Mouse (Mus musculus) frontal cortex, postnatal 36 days (tissue): ENCODE measurements around the gene Fam110a.

Source experiments
- DNase-seq, 2 experiments: peaks; one replicate each; pipeline ENCODE4 v3.0.0; 2022; ENCODE audit warnings: low spot score in 2 of 2

Gene Fam110a

DNA sequence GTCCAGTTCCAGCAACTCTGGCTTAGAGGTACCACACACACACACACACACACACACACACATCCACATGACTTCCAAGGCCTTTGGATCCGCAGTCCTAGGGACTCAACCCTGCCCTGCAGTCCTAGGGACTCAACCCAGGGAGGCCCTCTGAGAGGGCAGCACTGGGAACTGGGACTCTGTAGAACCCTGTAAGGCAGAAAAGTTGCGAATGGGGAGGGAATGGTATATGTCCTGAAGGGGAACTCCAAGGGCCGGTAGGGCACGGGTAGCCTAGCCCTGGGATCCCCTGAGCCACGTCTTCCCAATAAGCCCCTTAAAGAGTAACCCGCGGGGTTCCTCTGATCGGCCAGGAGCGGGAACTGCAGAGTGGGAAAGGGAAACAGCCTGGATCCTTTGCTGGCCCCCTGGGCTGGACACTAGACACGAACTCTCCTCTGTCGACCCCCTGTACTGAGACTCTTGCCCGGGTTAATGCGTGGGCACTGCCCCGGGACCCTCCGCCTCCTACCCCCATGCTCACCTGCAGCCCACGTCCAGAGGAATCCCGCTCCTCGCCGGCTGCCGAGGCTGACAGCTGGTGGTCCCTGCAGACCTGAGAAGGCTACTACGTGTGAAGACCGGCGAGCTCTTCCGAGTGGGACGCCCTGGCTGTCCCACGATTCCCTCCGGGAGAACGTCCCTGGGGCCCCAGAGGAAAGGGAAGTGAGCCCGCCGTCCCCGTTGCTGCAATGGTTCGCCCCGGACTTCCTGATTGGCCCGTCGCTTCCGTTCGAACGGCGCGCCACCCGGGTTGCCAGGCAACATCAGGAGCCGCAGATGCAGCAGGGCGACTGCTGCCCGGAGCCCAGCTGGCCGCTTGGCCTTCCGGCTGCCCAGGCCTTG lies at the start of gene Fam110a:
Gene Fam110a (minus strand): TSS at position 750 of the 885 bp plus-strand sequence.
- peak; percentile 89 to 92 for DNase-seq

DNA sequence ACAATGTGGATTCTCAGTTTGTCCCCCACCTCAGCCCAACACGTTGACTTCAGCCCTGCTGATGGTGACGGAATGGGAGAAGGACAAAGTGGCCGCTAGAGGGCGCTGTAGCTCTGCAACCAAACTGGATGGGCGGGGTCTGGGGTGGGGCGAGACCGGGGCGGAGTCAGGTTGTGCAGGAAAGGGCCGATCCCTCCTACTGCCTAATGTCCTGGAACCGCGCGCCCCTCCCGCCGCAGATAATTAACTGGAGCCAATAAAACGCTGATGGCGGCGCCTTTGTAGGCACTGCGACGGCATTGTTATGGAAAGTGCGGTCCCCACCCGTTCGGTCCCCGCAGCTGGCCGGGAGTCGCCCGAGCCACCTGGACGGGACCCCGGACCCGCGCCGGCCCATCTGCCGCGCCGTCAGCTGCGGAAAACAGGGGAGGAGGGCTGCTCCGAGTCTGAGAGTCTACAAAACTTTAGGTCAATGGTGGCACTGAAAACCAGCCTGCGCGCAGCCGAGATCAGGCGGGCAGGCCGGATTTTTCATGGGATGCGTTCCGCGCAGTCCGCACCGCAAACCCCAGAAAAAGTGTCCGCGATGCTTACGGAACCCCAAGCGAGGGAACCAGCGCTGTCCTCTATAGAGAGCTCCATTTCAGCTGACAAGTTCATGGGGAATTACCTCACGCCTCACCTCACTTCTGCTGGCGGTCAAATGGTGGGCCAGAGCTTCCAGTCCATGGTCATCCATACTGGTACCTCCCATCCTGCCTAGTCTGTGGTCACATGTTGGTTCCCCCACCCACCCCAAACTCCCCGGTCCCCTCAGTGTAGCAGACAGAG lies 49.4 kb upstream of the Fam110a start:
- DNase-seq = peak; percentile 81 to 87

DNA sequence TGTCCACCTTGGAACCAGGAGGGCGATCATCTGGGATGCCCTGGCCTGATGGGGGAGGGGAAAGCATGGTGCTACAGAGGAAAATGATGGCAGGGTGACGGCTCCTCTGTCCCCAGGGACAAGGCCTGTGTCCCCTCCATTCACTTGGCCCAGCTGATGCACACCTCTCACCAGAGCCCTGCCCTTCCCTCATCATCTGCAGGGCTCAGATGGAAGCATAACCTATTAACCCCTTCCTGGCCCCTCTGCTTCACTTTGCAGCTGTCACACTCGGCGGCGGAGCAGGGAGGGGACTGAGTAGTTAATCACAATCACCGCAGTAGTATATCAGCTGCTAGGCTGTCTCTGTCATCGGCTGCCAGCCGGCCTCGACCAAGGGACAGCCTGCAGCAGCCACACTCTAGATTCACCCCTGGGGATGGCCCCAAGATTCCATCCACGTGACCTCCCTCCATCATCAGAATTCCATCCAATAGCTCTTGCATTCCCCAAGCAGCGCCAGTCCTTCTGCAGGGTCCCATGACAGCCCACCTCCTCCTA lies 44.9 kb upstream of the Fam110a start:
- no peak for DNase-seq

DNA sequence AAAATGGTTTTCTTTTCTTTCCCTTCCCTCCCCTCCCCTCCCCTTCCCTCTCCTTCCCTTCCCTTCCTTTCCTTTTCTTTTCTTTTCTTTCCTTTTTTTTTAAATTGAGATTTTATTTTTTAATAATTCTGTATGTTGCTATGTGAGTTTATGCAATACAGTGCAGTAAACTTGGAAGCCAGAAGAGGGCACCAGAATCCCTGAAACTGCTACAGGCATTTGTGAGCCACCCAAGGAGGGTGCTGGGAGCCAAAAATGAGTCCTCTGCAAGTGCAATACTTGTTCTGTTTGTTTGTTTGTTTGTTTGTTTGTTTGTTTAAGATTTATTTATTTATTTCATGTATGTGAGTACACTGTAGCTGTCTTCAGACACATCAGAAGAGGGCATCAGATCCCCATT lies 42.0 kb upstream of the Fam110a start:
- no peak for DNase-seq

DNA sequence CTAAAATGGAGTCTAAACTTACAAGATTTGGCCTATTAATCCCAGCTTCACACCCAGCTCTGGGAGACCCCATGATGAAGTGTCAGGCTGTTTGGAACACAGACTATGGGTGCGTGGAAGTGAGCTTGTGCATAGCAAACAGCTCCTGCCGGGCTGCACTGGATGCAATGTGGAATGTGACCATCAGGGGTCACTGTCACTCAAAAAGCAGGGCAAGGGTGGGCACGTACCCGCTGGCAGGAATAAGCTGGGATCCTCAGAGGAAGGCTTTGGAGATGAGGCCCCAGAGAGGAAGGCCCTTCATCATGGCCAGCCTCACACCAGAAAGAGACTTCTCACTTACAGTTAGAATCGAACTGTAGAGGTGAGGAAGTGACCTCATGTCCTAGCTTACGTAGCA lies 40.2 kb upstream of the Fam110a start:
- peak; percentile 35 to 38 for DNase-seq

DNA sequence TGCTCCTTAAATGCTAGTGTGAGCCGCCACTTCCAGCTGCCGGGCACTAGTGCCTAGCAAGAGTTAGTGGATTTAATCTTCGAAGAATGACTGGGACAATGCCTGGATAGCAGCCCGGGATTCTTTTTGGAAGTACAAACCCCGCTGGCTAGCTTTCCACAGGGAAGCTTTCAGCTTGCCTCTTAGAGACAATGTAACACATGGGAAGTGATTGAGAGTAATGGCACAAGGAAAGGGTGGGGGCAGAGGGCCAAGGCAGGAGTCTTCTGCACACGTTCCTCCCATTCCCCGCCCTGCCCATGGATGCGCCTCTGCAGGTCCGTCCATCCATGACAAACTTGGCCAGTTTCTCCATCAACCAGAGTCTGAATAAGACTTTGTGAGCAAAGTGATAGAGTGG lies 36.6 kb upstream of the Fam110a start:
- DNase-seq = no peak

DNA sequence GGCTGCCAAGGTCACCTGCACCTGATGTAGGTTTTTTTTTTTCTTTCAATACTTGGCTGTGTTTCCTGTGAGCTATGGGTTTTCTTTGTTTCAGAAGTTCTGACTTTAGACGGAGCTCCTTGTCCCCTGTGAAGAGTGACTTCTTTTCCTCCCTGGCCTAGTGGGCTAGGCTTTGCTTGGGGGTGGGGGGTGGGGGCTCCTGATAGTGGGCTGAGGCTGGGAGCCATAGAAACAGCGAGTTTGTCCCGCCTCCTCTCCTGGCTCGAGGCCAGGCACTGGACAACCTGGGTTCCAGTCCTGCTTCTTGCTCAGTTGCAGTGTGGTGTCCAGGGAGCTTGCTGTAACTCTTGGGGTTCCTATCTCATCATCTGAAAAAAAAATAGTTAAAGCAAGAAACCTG lies 36.0 kb upstream of the Fam110a start:
- no peak for DNase-seq

DNA sequence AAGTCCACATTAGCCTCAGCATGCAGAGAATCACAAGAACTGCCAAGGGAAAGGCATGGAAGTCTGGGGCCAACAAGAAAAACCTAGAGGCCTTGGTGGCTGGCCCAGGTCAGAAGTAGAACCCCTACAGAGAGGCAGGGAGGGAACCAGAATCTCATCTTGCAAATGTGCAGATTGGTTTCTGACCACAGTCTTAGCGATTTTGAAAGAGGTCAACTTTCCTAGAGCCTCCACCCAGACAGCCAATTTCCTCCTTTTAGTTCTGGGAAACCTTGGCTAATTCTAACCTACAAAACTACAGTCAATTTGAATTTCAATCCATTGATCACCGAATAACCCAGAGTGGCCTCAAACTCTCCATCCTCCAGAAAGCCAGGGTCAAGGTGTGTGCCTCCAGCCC lies 32.7 kb upstream of the Fam110a start:
- DNase-seq = no peak

DNA sequence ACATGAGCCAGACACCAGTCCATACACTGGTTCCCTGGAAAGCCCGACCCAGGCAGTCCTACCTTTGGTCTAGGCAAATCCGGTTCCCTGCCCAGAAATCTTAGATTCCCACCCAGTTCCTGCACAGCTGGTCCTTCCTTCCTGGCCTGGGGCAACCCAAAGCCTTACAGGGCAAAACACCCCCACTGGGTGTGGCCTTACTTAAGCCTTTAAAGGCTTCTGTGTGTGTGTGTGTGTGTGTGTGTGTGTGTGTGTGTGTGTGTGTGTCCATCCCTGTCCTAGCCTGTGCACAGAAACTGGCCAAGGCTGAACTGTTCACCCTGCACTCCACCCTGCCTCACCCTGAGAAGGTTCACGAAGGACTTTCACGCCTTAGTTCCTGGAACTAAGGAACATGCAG lies 32.2 kb upstream of the Fam110a start:
- DNase-seq = no peak

DNA sequence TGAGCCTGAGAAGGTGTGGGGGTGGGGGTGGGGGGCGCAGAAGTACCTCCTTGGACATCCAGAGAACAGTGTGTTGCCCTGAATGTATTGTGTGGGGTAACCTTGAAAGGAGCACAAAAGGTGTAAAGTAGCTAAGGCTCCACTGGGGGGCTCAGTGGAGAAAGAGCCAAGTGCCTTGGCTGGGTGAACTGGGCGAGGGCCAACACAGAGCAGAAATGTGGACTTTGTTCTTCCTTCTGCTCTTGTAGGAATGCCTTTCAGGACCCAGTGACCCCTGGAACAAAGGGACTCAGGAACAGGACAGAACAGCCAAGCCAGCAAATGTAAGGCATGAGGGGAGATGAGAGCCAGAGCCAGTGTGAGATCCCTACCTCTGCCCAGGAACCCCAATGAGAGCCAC lies 31.7 kb upstream of the Fam110a start:
- DNase-seq = no peak

DNA sequence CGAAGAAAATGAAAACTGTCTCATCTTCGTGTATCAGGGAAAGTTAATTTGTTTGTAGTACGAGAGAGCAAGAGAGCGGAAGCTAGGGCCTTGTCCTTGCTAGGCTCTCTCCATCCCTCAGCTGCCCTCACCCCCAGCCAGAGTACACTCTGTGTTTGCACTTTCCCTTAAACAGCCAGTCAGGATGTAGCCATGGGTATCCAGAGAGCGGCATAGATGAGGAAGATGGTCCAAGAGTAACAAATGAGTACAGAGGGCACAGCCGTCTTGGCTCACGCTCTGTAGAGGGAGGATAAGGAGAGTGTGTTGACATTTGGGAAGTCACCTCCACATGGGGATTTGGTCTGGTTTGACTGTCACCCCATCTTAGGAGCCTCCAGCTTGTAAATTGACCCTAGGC lies 30.6 kb upstream of the Fam110a start:
- no peak for DNase-seq

DNA sequence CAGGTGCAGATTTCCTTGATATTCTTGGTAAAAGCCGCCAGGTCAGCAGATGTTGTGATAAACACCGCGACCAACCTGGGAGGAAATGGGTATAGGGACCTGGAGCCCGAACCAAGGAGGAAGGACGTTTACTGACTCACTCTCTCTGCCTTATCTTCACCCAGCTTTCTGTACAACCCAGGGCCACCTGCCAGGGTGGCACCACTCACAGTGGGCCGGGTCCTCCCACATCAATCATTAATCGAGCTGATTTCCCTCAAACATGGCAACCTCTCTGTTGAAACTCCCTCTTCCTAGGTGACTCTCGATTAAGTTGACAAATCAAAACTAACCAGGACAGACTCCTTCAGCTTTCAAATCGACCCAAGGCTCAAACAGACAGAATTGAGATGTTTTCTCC lies 30.2 kb upstream of the Fam110a start:
- no peak for DNase-seq

DNA sequence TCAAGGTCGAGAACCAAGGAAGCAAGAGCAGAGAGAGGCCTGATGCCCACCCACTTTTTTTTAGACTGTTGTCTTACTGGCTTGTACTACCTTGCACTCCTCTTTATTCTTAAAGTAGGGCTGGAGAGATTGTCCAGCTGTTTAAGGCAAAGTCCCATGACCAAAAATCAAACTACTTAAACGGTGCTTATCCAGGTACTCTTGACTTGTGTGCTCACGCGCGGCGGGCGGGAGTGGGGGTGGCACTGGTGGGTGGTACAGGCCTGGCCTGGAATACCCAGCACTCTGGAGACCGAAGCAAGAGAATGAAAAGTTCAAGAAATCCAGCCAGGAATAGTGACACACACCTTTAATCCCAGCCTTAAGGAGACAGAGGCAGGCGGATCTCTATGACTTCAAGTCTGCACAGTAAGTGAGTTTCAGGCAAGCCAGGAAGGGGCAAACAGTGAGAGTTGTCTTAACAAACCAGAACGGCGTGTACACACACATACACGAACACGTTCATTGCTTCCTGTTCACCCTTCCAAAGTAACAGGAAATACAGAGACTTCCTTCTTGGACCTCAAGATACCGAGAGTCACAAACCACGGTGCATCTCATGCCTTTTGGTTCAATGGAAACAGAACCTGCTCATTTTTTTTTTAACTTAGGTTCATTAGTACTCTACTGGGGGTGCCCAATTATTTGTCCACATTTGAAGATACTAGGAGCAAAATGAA lies 29.2 kb upstream of the Fam110a start:
- no peak for DNase-seq

DNA sequence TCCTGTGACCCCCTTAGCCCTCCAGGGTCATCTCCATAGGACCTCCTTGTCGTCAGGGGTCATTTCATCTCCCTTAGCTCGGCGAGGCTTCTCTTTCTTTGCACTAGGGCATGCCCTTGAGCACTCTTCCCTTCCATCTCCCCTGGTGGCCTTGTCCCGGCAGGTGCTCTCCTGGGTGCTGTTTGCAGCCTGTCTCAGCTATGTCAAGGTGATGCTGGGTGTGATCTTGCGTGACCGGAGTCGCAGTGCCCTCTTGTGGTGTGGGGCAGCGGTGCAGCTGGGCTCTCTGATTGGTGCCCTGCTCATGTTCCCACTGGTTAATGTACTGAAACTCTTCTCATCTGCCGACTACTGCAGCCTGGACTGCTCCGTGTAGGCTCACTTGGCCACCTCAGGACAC lies 27.8 kb upstream of the Fam110a start:
- peak; percentile 52 to 56 for DNase-seq

DNA sequence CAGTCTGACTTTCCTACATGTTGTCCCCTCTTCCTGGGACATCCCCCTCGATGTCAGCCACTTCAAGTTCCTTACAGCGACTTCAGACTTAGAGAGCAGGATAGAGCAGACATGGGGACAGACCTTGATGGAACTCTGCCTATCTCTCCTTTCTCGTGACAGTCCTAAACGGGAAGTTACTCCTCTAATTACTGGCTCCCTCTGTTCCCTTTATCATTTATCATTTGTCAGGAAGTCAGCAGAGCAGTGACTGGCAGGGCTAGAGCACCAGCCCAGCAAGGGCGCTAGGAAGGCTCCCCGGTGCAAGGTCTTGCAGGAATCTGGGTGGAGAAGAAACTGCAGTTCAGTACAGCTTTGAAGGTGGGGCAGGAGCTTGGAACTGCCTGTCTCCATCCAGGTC lies 22.5 kb upstream of the Fam110a start:
- no peak for DNase-seq

DNA sequence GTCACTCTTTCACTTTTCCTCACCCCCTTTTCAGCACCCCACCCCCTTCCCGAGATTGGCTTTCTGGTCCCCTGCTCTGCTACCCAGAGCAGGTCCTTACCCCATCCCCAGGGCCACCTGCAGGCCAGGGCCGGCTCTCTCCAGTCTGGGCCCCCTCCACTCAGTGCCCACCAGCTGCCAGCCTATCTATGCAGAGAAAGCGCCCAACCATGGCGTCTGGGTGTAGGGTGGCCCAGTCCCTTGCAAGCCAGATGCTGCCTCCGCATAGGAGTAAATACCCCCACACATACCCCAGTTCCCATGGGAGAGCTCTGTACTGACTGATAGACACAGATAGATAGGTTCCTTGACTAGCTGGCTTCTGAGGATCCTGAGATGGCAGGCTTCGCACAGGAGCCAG lies 20.7 kb upstream of the Fam110a start:
- no peak for DNase-seq

DNA sequence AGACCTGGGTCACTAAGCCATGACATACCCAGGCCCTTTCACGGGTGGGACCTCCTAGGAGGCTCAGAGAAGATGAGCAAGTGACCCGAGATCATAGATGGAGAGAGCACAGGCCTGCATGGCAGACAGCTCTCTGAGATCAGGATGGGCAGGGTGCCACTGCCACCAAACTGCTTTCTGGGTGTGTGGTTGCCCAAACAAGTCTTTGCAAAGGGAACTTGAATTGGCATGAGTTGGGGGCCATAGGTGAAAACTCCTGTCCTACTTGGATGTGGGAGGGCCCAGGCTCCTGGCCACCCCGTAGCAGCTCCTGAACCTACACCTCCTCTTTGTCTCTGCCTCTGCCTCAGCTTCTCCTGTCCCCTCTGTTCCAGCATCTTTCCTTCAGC lies 20.3 kb upstream of the Fam110a start:
- no peak for DNase-seq

DNA sequence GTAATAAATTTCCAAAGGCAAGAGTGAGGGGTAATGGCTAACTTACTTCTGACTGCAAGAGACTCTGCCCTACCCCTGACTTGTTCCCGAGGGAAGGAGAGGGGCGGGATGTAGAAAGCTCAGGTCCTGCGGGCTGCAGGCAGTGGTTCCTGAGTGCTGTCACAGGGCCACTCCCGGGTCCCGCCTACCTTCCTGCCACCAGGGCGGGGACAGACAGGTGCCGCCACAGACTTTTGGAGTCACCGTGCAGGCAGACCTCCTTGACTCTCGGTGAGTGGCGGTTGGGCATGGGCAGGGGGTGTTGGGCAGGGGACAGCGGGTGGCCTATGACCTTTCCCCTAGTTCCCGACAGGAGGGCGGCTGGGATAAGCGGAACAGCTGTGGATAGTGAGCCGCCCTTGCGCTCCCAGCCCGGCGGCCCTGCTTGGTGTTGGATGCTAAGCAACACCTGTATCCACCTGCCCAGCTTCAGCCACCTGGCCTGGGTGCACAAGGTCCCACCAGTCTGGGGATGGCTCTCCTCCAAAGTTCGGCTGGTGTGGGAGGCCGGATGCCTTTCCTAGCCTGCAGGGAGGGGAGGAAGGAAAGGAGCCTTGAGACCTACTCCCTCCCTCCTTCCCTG lies 19.8 kb upstream of the Fam110a start:
- DNase-seq = no peak

DNA sequence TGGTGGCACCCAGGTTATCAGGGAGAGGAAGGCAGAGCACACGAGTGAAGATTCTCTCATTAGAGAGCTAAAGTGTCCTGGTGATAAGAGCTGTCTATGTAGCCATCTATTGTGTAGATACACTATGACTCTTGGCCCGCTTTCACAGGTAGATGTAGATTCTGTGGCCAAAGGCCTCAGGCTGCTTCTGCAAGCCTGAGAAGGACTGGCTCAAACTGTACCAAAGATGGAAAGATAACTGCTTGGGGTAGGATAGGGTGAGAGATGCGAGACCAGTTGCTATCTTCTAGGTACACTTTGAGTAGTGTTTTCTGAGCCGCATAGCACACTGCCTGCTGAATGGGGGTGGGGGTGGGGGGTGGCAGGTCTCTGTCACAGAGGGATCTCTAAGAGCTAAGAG lies 18.9 kb upstream of the Fam110a start:
- DNase-seq = no peak

DNA sequence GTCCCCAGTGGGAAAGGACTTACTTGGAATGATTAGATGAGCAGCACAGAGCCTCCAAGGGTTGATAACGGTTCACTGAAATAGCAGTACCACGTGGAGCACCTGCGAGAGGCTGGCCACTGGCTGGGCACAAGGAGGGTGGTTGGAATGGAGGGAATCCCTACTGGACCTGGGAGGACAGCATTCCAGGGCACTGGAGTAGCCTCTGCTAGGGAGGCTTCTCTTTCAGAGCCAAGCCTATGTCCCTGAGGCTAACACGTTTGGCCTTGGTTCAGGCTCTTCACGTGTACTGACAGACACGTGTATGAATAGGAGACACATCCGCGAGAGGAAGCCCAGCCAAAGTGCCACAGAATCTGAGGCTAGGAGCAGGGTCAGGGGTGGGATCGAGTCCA lies 18.5 kb upstream of the Fam110a start:
- no peak for DNase-seq

DNA sequence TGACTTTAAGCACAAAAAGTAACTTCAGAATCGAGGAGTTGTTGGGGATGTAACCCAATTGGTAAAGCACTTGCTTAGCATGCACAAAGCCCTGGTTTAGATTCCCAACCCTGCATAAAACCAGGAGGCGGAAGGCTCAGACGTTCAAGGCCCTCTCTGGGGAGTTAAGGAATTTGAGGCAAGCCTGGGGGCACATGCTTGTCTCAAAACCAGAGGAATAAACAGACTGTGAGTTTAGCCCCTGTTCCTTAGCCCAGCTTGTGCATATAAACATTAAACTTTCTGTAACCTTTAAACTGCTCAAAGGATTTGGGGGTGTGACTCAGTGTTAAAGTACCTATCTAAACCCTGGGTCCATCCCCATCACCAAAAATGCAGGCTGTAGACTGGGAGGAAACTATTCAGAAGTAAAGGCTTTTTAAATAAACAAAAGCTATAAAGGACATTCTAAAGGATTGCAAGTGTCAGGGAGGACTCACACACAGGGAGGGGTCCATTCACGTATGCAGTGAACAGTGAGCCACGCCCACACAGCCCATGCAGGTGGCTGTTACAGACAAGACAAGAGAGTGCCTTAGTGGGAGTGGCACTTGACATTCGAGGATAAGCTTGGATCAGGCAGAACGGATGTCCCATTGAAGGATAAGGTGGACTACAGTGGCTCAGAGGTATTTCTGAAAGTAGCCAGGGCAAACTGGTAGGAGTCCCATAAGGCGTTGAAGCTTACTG lies 17.9 kb upstream of the Fam110a start:
- DNase-seq = no peak
